Mouse (Mus musculus): Measurements from ENCODE around the gene Pom121.

Gene Pom121

GRCm38 (mm10) chr5:135367841-135368240 is 26.5 kb downstream of the Pom121 start:
- no peak for DNase-seq

- no peak for DNase-seq
These were observed 30.8 kb downstream of the Pom121 start for GRCm38 (mm10) chr5:135363540-135363939.

- no peak for DNase-seq
These were observed 31.8 kb downstream of the Pom121 start for GRCm38 (mm10) chr5:135362572-135362971.

GRCm38 (mm10) chr5:135359772-135360171 is 34.6 kb downstream of the Pom121 start:
- no peak for DNase-seq

- DNase-seq = no peak
These were observed 36.8 kb downstream of the Pom121 start for GRCm38 (mm10) chr5:135357556-135357955.

- DNase-seq = no peak
These were observed 38.3 kb downstream of the Pom121 start for GRCm38 (mm10) chr5:135356090-135356489.

GRCm38 (mm10) chr5:135353564-135353963 is 40.8 kb downstream of the Pom121 start:
- no peak for DNase-seq

GRCm38 (mm10) chr5:135352995-135353394 is 41.4 kb downstream of the Pom121 start, which contains the start of gene Trim50:
Gene Trim50 (plus strand): TSS chr5:135353295.
- no peak for DNase-seq

GRCm38 (mm10) chr5:135351606-135352005 is 42.7 kb downstream of the Pom121 start:
- DNase-seq = no peak

- DNase-seq = no peak
These were observed 44.5 kb downstream of the Pom121 start, which contains the start of gene Fkbp6 for GRCm38 (mm10) chr5:135349862-135350261. Gene Fkbp6 (minus strand): TSS chr5:135350044.

- no peak for DNase-seq
These were observed 46.8 kb downstream of the Pom121 start for GRCm38 (mm10) chr5:135347511-135348011.

- no peak for DNase-seq
These were observed 47.9 kb downstream of the Pom121 start for GRCm38 (mm10) chr5:135346430-135346829.

- no peak for DNase-seq
These were observed 48.4 kb downstream of the Pom121 start for GRCm38 (mm10) chr5:135345989-135346388.

- DNase-seq = no peak
These were observed 56.8 kb downstream of the Pom121 start for GRCm38 (mm10) chr5:135337575-135337974.

- no peak for DNase-seq
These were observed 63.2 kb downstream of the Pom121 start for GRCm38 (mm10) chr5:135331161-135331560.

GRCm38 (mm10) chr5:135330201-135330600 is 64.1 kb downstream of the Pom121 start:
- no peak for DNase-seq

- DNase-seq = no peak
These were observed 64.9 kb downstream of the Pom121 start for GRCm38 (mm10) chr5:135329471-135329870.
